Mouse (Mus musculus) myocyte (in vitro differentiated cells): ENCODE results near the gene Spata31d1a. TPM values are rescaled to one million over a fixed set of nuclear protein-coding genes. Genes with fewer than 3 reads are reported as not detected.
"Not testable (repeated sequence)": the region's sequence is repeated elsewhere in the genome, so short reads cannot be mapped to it uniquely, and the experiment has no call there.

Source experiments
- H3K27me3 ChIP-seq: one replicate; pipeline ENCODE4 v1.6.1; 2011; ENCODE audit not compliant: control insufficient read depth, insufficient read depth, insufficient read length
- H3K36me3 ChIP-seq: one replicate; pipeline ENCODE4 v1.6.1; 2011; ENCODE audit not compliant: control insufficient read depth, insufficient read depth
- H3K4me2 ChIP-seq: one replicate; pipeline ENCODE4 v1.6.1; 2011; ENCODE audit warnings: low read depth, control low read depth
- H3K4me3 ChIP-seq: one replicate; pipeline ENCODE4 v1.5.1; 2011; ENCODE audit warnings: mild to moderate bottlenecking, control low read depth, moderate library complexity
- H3K79me2 ChIP-seq: one replicate; pipeline ENCODE4 v1.6.1; 2011; ENCODE audit not compliant: control insufficient read depth, insufficient read depth
- H3ac ChIP-seq: one replicate; pipeline ENCODE4 v1.6.1; 2011; ENCODE audit not compliant: control insufficient read depth, insufficient read length
- CEBPB ChIP-seq: IDR thresholded peaks from 2 replicates; pipeline ENCODE4 v1.6.1; 2011; ENCODE audit warnings: mild to moderate bottlenecking, moderate library complexity; ENCODE audit not compliant: poor library complexity, insufficient read depth, severe bottlenecking
- E2F4 ChIP-seq: IDR thresholded peaks from one replicate; pipeline ENCODE4 v1.6.1; 2011; ENCODE audit warnings: mild to moderate bottlenecking, control low read depth, moderate library complexity; ENCODE audit not compliant: insufficient read depth
- MAX ChIP-seq: IDR thresholded peaks from one replicate; pipeline ENCODE4 v1.6.1; 2011; ENCODE audit warnings: low read depth, mild to moderate bottlenecking, control low read depth
- MYOD1 ChIP-seq, 3 experiments: IDR thresholded peaks; one replicate each; pipeline ENCODE4 v1.6.1; 2011; ENCODE audit warnings: control low read depth in 2 of 3, low read depth in 2 of 3, mild to moderate bottlenecking in 2 of 3, moderate library complexity in 1 of 3; ENCODE audit not compliant: insufficient read length in 2 of 3, control insufficient read depth in 1 of 3
- MYOG ChIP-seq, 3 experiments: IDR thresholded peaks; one replicate each; pipeline ENCODE4 v1.6.1; 2011; ENCODE audit warnings: control low read depth in 2 of 3, low read depth in 2 of 3, mild to moderate bottlenecking in 2 of 3; ENCODE audit not compliant: insufficient read length in 2 of 3, control insufficient read depth in 1 of 3, insufficient read depth in 1 of 3
- POLR2A ChIP-seq: IDR thresholded peaks from one replicate; pipeline ENCODE4 v1.6.1; 2011; ENCODE audit warnings: low read depth, mild to moderate bottlenecking, control low read depth, moderate library complexity; ENCODE audit not compliant: insufficient read length
- POLR2AphosphoS2 ChIP-seq: IDR thresholded peaks from one replicate; pipeline ENCODE4 v1.6.1; 2011; ENCODE audit warnings: low read depth, control low read depth; ENCODE audit not compliant: insufficient read length
- REST ChIP-seq: IDR thresholded peaks from one replicate; pipeline ENCODE4 v1.6.1; 2011; ENCODE audit warnings: mild to moderate bottlenecking, control low read depth, moderate library complexity; ENCODE audit not compliant: insufficient read depth, insufficient read length
- SRF ChIP-seq: IDR thresholded peaks from one replicate; pipeline ENCODE4 v1.6.1; 2011; ENCODE audit warnings: low read depth; ENCODE audit not compliant: control insufficient read depth, insufficient read length
- TCF12 ChIP-seq: IDR thresholded peaks from one replicate; pipeline ENCODE4 v1.6.1; 2011; ENCODE audit warnings: mild to moderate bottlenecking, control low read depth; ENCODE audit not compliant: poor library complexity, insufficient read depth, severe bottlenecking
- TCF3 ChIP-seq: IDR thresholded peaks from one replicate; pipeline ENCODE4 v1.6.1; 2011; ENCODE audit warnings: low read depth, control low read depth; ENCODE audit not compliant: insufficient read length
- USF1 ChIP-seq: IDR thresholded peaks from one replicate; pipeline ENCODE4 v1.6.1; 2011; ENCODE audit warnings: low read depth, mild to moderate bottlenecking, control low read depth, moderate library complexity
- polyA plus RNA-seq: library from polyadenylated mRNA; unstranded; fragments of >200 nt; fragmentation: generic; extraction: Trizol; gene quantifications from one replicate; pipeline ENCODE4 v1.2.1, GENCODE M21; 2012; ENCODE audit warnings: missing spikeins

The Spata31d1a gene
- polyA plus RNA-seq, 1 experiment = not detected

- Histone ChIP-seq H3K79me2 (no peaks in the 10 kb centered on the region), H3ac (no peak overlapping the region), H3K27me3 (peaks cover 10% of the 10 kb centered on the region), H3K36me3 (no peaks in the 10 kb centered on the region), H3K4me2 (no peak overlapping the region), H3K4me3 (no peak overlapping the region)
- TF ChIP-seq MAX = no peak
- TF ChIP-seq SRF = no peak
Measured at GRCm38 (mm10) chr13:59735190-59735589, 25.1 kb upstream of the Spata31d1a start.

- not testable (repeated sequence) for H3K4me2 ChIP-seq, H3ac ChIP-seq
Measured at GRCm38 (mm10) chr13:59734347-59734746, 24.2 kb upstream of the Spata31d1a start.

GRCm38 (mm10) chr13:59733936-59734335, 23.8 kb upstream of the Spata31d1a start:
- no peak overlapping the region for H3ac ChIP-seq
- H3K79me2 ChIP-seq = no peaks in the 10 kb centered on the region
- no peak for TF ChIP-seq CEBPB
- TF ChIP-seq E2F4 = no peak
- no peak for TF ChIP-seq POLR2A
- no peak for TF ChIP-seq USF1
- TF ChIP-seq TCF3 = no peak
- TF ChIP-seq TCF12 = no peak
- no peak for TF ChIP-seq MYOG (IDR thresholded peaks at IDR 0.05; ENCODE audit: control insufficient read depth in 1 of 3, insufficient read depth in 1 of 3, insufficient read length in 2 of 3, low read depth in 2 of 3)
- no peak for TF ChIP-seq MAX
- no peak for TF ChIP-seq POLR2AphosphoS2
- TF ChIP-seq SRF = no peak
- TF ChIP-seq REST = no peak
- TF ChIP-seq MYOD1 (IDR thresholded peaks at IDR 0.05; ENCODE audit: control insufficient read depth in 1 of 3, insufficient read length in 2 of 3, low read depth in 2 of 3) = no peak
- no peaks in the 10 kb centered on the region for H3K36me3 ChIP-seq
- no peak overlapping the region for H3K4me3 ChIP-seq
- no peak overlapping the region for H3K4me2 ChIP-seq
- H3K27me3 ChIP-seq = peaks cover 19% of the 10 kb centered on the region

More at GRCm38 (mm10) chr13:59734347-59734746, 24.2 kb upstream of the Spata31d1a start:
- H3K4me3 ChIP-seq, H3K36me3 ChIP-seq, H3K79me2 ChIP-seq: not testable (repeated sequence)
- H3K27me3 ChIP-seq = peaks cover 14% of the 10 kb centered on the region

GRCm38 (mm10) chr13:59731652-59732051, 21.5 kb upstream of the Spata31d1a start, which contains the start of gene Spata31d1d:
Spata31d1d (minus strand) TSS chr13:59731752.
- Histone ChIP-seq H3K4me3 (no peak within 1 kb of the TSS), H3K79me2 (no peaks in the 10 kb centered on the region), H3K36me3 (no peaks in the 10 kb centered on the region), H3ac (no peak within 1 kb of the TSS), H3K27me3 (peaks cover 17% of the 10 kb centered on the region), H3K4me2 (no peak within 1 kb of the TSS)
- no peak for TF ChIP-seq E2F4
- TF ChIP-seq SRF = no peak
- TF ChIP-seq MAX = no peak
- no peak for TF ChIP-seq MYOG (IDR thresholded peaks at IDR 0.05; ENCODE audit: control insufficient read depth in 1 of 3, insufficient read depth in 1 of 3, insufficient read length in 2 of 3, low read depth in 2 of 3)
- no peak for TF ChIP-seq POLR2A
- TF ChIP-seq TCF3 = no peak
- no peak for TF ChIP-seq USF1
- TF ChIP-seq TCF12 = no peak
- no peak for TF ChIP-seq MYOD1 (IDR thresholded peaks at IDR 0.05; ENCODE audit: control insufficient read depth in 1 of 3, insufficient read length in 2 of 3, low read depth in 2 of 3)
- no peak for TF ChIP-seq CEBPB
- no peak for TF ChIP-seq POLR2AphosphoS2
- TF ChIP-seq REST = no peak

- Histone ChIP-seq H3K4me3 (no peak overlapping the region), H3K79me2 (no peaks in the 10 kb centered on the region), H3K27me3 (peaks cover 37% of the 10 kb centered on the region), H3K4me2 (no peak overlapping the region), H3ac (no peak overlapping the region), H3K36me3 (no peaks in the 10 kb centered on the region)
- TF ChIP-seq TCF12 = no peak
- no peak for TF ChIP-seq CEBPB
- TF ChIP-seq MYOD1 (IDR thresholded peaks at IDR 0.05; ENCODE audit: control insufficient read depth in 1 of 3, insufficient read length in 2 of 3, low read depth in 2 of 3) = no peak
- no peak for TF ChIP-seq E2F4
Measured at GRCm38 (mm10) chr13:59728378-59729093, 18.4 kb upstream of the Spata31d1a start.
